Mouse (Mus musculus): ENCODE results near the gene Wt1. TPM values are rescaled to one million over a fixed set of nuclear protein-coding genes. Genes with fewer than 3 reads are reported as not detected.

Wt1 gene
- polyA plus RNA-seq, 1 experiment: 1.1 TPM

- no peak for TF ChIP-seq CTCF (IDR thresholded peaks at IDR 0.05; ENCODE audit: borderline replicate concordance, insufficient read depth, low read length)
- no peak for TF ChIP-seq POLR2A (IDR thresholded peaks at IDR 0.05; ENCODE audit: low read depth, low read length)
- H3K4me3 ChIP-seq (ENCODE audit: insufficient read depth, low read length): no peak overlapping the region
- H3K27ac ChIP-seq (ENCODE audit: insufficient read depth, low read length): no peak overlapping the region
- no peaks in the 10 kb centered on the region for H3K4me1 ChIP-seq (ENCODE audit: control insufficient read depth, insufficient read depth, low read length)
Measured at GRCm38 (mm10) chr2:105124391-105124790, 1.9 kb upstream of the Wt1 start.

- H3K4me3 ChIP-seq (ENCODE audit: insufficient read depth, low read length): no peak overlapping the region
- H3K4me1 ChIP-seq (ENCODE audit: control insufficient read depth, insufficient read depth, low read length): no peaks in the 10 kb centered on the region
- no peak for TF ChIP-seq CTCF (IDR thresholded peaks at IDR 0.05; ENCODE audit: borderline replicate concordance, insufficient read depth, low read length)
- no peak for TF ChIP-seq POLR2A (IDR thresholded peaks at IDR 0.05; ENCODE audit: low read depth, low read length)
- no peak overlapping the region for H3K27ac ChIP-seq (ENCODE audit: insufficient read depth, low read length)
Measured at GRCm38 (mm10) chr2:105125205-105125604, 1.1 kb upstream of the Wt1 start.

GRCm38 (mm10) chr2:105125641-105126040, 688 bp upstream of the Wt1 start:
- H3K27ac ChIP-seq (ENCODE audit: insufficient read depth, low read length): no peak overlapping the region
- no peak overlapping the region for H3K4me3 ChIP-seq (ENCODE audit: insufficient read depth, low read length)
- TF ChIP-seq POLR2A (IDR thresholded peaks at IDR 0.05; ENCODE audit: low read depth, low read length) (no peak), CTCF (IDR thresholded peaks at IDR 0.05; ENCODE audit: borderline replicate concordance, insufficient read depth, low read length) (no peak)
- no peaks in the 10 kb centered on the region for H3K4me1 ChIP-seq (ENCODE audit: control insufficient read depth, insufficient read depth, low read length)

GRCm38 (mm10) chr2:105126691-105127530, 582 bp downstream of the Wt1 start:
- Histone ChIP-seq H3K4me3 (ENCODE audit: insufficient read depth, low read length) (no peak overlapping the region), H3K27ac (ENCODE audit: insufficient read depth, low read length) (no peak overlapping the region), H3K4me1 (ENCODE audit: control insufficient read depth, insufficient read depth, low read length) (no peaks in the 10 kb centered on the region)
- TF ChIP-seq CTCF (IDR thresholded peaks at IDR 0.05; ENCODE audit: borderline replicate concordance, insufficient read depth, low read length) (no peak), POLR2A (IDR thresholded peaks at IDR 0.05; ENCODE audit: low read depth, low read length) (no peak)

GRCm38 (mm10) chr2:105127531-105128480, 1.5 kb downstream of the Wt1 start:
- Histone ChIP-seq H3K27ac (ENCODE audit: insufficient read depth, low read length) (no peak overlapping the region), H3K4me3 (ENCODE audit: insufficient read depth, low read length) (no peak overlapping the region), H3K4me1 (ENCODE audit: control insufficient read depth, insufficient read depth, low read length) (no peaks in the 10 kb centered on the region)
- TF ChIP-seq POLR2A (IDR thresholded peaks at IDR 0.05; ENCODE audit: low read depth, low read length): no peak
- TF ChIP-seq CTCF (IDR thresholded peaks at IDR 0.05; ENCODE audit: borderline replicate concordance, insufficient read depth, low read length): no peak

- Histone ChIP-seq H3K4me3 (ENCODE audit: insufficient read depth, low read length) (no peak overlapping the region), H3K27ac (ENCODE audit: insufficient read depth, low read length) (no peak overlapping the region), H3K4me1 (ENCODE audit: control insufficient read depth, insufficient read depth, low read length) (no peaks in the 10 kb centered on the region)
- TF ChIP-seq CTCF (IDR thresholded peaks at IDR 0.05; ENCODE audit: borderline replicate concordance, insufficient read depth, low read length) (no peak), POLR2A (IDR thresholded peaks at IDR 0.05; ENCODE audit: low read depth, low read length) (no peak)
Measured at GRCm38 (mm10) chr2:105128564-105128963, 2.2 kb downstream of the Wt1 start.

- H3K4me1 ChIP-seq (ENCODE audit: control insufficient read depth, insufficient read depth, low read length): no peaks in the 10 kb centered on the region
- no peak overlapping the region for H3K4me3 ChIP-seq (ENCODE audit: insufficient read depth, low read length)
- no peak overlapping the region for H3K27ac ChIP-seq (ENCODE audit: insufficient read depth, low read length)
- no peak for TF ChIP-seq CTCF (IDR thresholded peaks at IDR 0.05; ENCODE audit: borderline replicate concordance, insufficient read depth, low read length)
- no peak for TF ChIP-seq POLR2A (IDR thresholded peaks at IDR 0.05; ENCODE audit: low read depth, low read length)
Measured at GRCm38 (mm10) chr2:105130351-105131060, 4.2 kb downstream of the Wt1 start.

- TF ChIP-seq POLR2A (IDR thresholded peaks at IDR 0.05; ENCODE audit: low read depth, low read length) (no peak), CTCF (IDR thresholded peaks at IDR 0.05; ENCODE audit: borderline replicate concordance, insufficient read depth, low read length) (no peak)
- Histone ChIP-seq H3K4me1 (ENCODE audit: control insufficient read depth, insufficient read depth, low read length) (no peaks in the 10 kb centered on the region), H3K4me3 (ENCODE audit: insufficient read depth, low read length) (no peak overlapping the region), H3K27ac (ENCODE audit: insufficient read depth, low read length) (no peak overlapping the region)
Measured at GRCm38 (mm10) chr2:105131061-105131810, 4.9 kb downstream of the Wt1 start.

GRCm38 (mm10) chr2:105131811-105132100, 5.4 kb downstream of the Wt1 start:
- Histone ChIP-seq H3K27ac (ENCODE audit: insufficient read depth, low read length) (no peak overlapping the region), H3K4me3 (ENCODE audit: insufficient read depth, low read length) (no peak overlapping the region), H3K4me1 (ENCODE audit: control insufficient read depth, insufficient read depth, low read length) (no peaks in the 10 kb centered on the region)
- TF ChIP-seq POLR2A (IDR thresholded peaks at IDR 0.05; ENCODE audit: low read depth, low read length) (no peak), CTCF (IDR thresholded peaks at IDR 0.05; ENCODE audit: borderline replicate concordance, insufficient read depth, low read length) (no peak)
